Mouse (Mus musculus) layer of hippocampus, adult 8-10 months (tissue): ENCODE data around the gene Myo3b. TPM values are rescaled to one million over a fixed set of nuclear protein-coding genes. Genes with fewer than 3 reads are reported as not detected.
"Not testable (repeated sequence)": the region's sequence is repeated elsewhere in the genome, so short reads cannot be mapped to it uniquely, and the experiment has no call there.

ENCODE experiments used
- DNase-seq, 2 experiments: peaks; one replicate each; pipeline ENCODE4 v3.0.0; 2022; ENCODE audit warnings: low spot score in 2 of 2
- total RNA-seq, 4 experiments: library from RNA; stranded (reverse); gene quantifications; 2 replicates each; pipeline ENCODE4 v1.2.4; 2022

Gene Myo3b
- under 1 TPM; 0.53 to 0.86 (median 0.73) TPM for total RNA-seq

DNA sequence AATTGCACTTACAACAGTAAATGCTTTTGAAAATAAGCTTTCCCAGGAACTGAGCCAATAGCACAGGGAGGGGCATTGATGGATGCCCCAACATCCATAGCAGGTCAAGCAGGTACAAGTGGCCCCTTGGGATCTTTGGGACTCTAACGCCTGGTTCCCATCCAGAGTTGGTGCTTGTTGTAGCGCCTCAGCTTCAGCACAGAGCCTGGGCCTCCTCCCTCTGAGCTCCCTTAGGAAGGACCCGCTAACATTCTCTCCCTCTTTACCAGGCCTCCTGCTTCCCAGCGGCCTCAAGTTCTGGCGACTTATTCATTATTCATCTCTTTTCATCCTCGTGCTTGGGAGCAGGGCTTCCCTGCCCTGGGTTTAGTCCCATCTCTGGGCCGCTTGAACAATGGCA, at the start of gene Myo3b:
TSS of gene Myo3b (plus strand) at position 375 of the 400 bp plus-strand sequence.
- no peak for DNase-seq

- DNase-seq = no peak
Measured at GRCm38 (mm10) chr2:69989224-69989623, 49.7 kb upstream of the Myo3b start.

DNA sequence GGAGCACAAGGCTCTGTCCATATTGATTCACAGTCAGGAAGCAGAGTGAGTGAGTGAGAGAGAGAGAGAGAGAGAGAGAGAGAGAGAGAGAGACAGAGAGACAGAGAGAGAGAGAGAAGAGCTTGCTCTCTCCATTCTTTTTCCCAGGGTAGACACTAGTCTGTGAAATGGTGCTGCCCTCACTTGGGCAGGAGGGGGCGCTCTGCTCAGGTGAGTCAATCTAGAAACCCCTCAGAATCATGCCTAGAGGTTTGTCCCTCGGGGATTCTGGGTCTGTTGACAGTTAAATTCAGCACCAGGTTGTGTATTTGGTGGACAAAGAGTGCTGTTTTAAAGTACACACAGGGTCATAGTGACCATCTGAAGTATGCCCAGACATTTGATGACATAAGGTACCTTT, 48.3 kb upstream of the Myo3b start:
- no peak for DNase-seq

- not testable (repeated sequence) for DNase-seq
Measured at GRCm38 (mm10) chr2:69994082-69994736, 44.7 kb upstream of the Myo3b start.

GRCm38 (mm10) chr2:69994779-69995178, 44.1 kb upstream of the Myo3b start:
- no peak for DNase-seq

GRCm38 (mm10) chr2:69999097-69999770, 39.7 kb upstream of the Myo3b start:
- no peak for DNase-seq

GRCm38 (mm10) chr2:70000316-70000715, 38.6 kb upstream of the Myo3b start:
- DNase-seq = no peak

- no peak for DNase-seq
Measured at GRCm38 (mm10) chr2:70006492-70006891, 32.4 kb upstream of the Myo3b start.

DNA sequence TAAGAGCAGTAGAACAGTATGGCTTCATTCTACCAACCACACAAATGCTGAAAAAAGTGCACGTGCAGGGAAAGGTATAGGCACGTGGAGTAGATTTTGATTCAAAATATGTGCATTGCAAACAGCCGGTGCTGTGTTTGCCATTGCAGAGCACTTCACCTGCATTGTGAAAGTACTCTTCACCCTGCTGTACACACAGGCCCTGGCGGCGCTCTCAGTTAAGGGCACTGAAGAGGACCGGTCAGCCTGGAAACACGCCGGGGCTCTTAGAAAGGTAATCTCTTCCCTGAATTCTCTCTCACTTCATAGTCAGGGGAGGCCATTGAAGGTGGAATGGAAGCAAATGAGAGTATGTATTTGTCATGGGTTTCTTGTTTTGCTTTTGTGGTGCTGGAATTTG, 26.0 kb upstream of the Myo3b start:
- no peak for DNase-seq

GRCm38 (mm10) chr2:70018236-70018635, 20.7 kb upstream of the Myo3b start:
- peak in 1 of 2 experiments; percentile 42 for DNase-seq

- DNase-seq = no peak
Measured at GRCm38 (mm10) chr2:70024454-70024853, 14.5 kb upstream of the Myo3b start.

GRCm38 (mm10) chr2:70025711-70026110, 13.2 kb upstream of the Myo3b start:
- no peak for DNase-seq

DNA sequence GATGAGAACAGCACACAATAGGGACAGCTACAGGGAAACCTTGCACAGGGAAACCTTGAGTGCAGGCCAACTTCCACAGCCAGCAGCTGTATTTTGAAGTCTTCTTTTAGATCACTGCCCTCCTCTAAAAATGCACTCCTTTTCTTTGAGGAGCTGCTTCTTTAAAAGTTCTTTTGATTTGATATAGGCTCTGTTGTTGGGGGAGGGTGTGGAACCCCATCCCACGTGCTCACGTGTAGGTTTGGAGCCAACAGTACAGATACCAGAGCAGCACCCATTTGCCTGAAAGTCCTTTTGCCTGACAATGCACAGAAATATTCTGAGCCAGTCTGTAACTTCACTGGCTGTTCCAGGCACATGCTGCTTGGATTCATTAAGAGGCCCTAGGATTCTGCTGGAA, 7.5 kb upstream of the Myo3b start:
- DNase-seq = no peak

DNA sequence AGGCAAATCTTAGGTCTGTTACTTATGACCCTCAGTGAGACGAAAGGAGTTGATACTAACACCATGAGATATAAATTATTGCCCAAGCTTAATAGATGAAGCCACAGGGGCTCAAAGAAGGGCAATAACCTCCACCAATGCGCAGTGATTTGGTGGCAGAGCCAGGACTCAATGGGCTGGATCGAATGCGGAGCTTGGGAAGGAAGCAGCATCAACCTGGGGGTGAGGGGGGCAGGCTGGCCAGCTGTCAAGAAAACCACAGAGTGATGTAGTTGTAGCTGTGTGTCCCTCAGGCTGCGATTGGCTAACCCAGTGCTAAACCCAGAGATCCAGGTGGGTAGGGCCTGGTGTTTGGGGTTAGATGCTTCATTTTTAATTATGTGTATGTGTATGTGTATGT, 4.0 kb upstream of the Myo3b start:
- DNase-seq = no peak

GRCm38 (mm10) chr2:70035358-70035757, 3.6 kb upstream of the Myo3b start:
- DNase-seq = no peak

DNA sequence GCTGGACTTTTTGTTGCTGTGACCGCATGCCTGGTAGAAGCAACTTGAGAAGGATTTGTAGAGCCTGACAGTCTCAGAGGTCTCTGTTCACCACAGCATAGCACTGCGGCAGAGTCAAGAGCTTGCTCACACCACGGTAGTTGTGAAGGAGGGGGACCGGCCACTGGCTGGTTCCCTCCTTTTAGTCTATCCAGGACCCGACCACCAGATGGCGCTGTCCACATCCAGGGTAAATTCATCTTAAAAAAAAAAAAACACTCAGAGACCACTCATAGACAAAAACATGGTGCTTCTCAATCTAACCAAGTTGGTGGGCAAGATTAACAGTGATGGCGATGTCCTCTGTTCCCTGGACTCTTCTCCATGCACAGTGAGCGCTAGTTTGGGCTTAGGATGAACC, 1.7 kb upstream of the Myo3b start:
- DNase-seq = peak in 1 of 2 experiments; percentile 28

- DNase-seq = no peak
Measured at GRCm38 (mm10) chr2:70044466-70044865, 5.5 kb downstream of the Myo3b start.

- no peak for DNase-seq
Measured at GRCm38 (mm10) chr2:70047868-70048267, 8.9 kb downstream of the Myo3b start.

DNA sequence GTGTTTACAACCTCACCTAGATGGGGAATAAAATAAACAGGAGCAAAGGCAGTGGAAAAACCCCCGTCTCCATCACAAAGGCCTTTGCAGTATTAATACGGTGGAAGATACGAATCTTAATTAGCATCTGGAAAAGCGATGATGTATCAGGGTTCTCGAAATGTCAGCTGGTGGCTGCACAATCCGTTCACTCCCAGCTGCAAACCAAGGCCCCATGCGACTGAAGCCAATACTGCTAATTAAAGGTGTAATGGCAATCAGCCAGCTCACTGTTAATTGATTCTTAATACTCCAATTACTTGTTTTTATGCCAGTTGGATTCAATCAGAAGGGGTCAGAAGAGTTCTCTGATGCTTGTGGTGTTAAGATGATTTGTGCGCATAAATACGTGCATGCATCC, 14.9 kb downstream of the Myo3b start:
- peak in 1 of 2 experiments; percentile 1 for DNase-seq

GRCm38 (mm10) chr2:70058201-70058600, 19.3 kb downstream of the Myo3b start:
- no peak for DNase-seq

DNA sequence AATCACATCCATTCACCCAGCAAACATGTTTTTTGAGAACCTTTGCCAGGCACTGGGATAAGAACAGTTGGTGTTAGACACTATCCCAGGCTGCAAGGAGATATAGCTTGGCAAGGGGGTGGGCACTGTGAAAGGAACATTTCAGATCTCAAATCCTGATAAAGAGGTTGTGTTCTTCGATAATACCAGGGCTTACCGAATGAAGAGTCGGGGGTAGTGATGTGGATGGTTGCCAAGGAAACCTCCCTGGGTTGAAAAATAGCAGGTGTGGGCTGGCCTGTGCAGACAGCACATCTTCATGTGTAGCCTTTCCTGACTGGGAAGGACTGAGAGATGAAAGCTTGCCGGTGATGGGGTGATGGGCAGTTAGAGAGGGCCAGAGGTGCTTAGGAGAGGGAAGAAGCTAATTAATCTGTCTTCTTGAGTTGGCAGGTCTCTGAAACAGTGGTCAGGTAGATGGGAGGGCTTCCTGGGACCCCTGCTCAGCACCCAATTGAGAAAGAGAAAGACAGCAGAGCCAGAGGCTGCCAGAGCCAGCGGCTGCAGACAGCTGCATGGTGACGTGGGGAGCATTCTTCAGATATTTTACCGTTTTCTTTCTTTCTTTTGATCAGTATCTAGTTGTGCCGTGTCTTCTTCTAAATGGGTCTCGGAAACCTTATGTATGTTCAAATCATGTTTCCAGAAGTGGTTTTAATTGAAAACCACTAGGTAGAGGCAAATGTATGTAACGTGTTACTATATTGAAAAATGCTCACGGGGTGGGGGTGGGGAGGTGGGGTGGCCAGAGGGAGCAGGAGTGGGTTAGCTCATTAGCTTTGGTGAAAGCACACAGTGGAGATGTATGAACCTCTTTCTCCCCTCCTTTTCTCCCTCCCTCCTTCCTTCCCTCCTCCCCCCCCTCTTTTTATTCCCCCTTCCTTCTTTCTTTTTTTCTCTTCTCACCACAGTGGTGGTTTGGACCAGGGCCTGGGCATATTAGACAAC, 21.7 kb downstream of the Myo3b start:
- DNase-seq = peak in 1 of 2 experiments; percentile 20

DNA sequence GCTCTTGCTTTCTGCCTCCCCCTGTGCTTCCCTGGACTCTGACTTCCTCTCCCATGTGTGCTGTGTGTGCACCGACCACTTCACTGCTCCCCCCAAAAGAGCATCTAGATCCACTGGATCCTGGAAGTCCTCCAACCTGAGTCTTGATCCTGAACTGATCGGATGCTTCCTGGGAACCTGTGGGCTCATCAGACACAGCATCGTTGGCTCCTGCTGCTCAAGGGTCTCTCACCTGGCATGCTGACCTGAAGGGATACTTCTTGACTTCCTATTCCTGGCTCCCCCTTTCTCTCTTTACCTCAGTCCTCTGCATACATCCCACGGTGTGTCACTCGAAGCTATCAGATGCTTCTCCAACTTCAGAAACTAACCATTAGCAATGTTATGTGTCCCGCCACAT, 26.2 kb downstream of the Myo3b start:
- DNase-seq = no peak
